Mouse (Mus musculus): ENCODE results near the gene Gm10668. TPM values are rescaled to one million over a fixed set of nuclear protein-coding genes. Genes with fewer than 3 reads are reported as not detected.
"Not testable (repeated sequence)": the region's sequence is repeated elsewhere in the genome, so short reads cannot be mapped to it uniquely, and the experiment has no call there.

The Gm10668 gene
- not detected in 2 replicates for polyA plus RNA-seq (2015; fragmentation: Nextera tagmentation; extraction: Ambion mirVana)

- not testable (repeated sequence) for H3K36me3 ChIP-seq (ENCODE audit: control insufficient read depth, insufficient read depth, low read length); H3K9me3 ChIP-seq (ENCODE audit: control insufficient read depth, low read length); H3K9ac ChIP-seq (ENCODE audit: low read length); H3K4me2 ChIP-seq (replicated peaks; ENCODE audit: low read depth); H3K4me1 ChIP-seq (replicated peaks; ENCODE audit: control insufficient read depth, insufficient read depth); ATAC-seq (ENCODE audit: low FRiP score, low TSS enrichment); H3K27me3 ChIP-seq (ENCODE audit: control insufficient read depth, insufficient read depth, low read length); H3K27ac ChIP-seq (replicated peaks); DNase-seq (ENCODE audit: low spot score); H3K4me3 ChIP-seq (ENCODE audit: low read depth, low read length)
- WGBS: no CpG with 5 or more reads among the region's 1 CpGs
Measured at GRCm38 (mm10) chr7:20730524-20730923, at the start of gene Gm10668. Gm10668 (minus strand) TSS chr7:20730624.

- no CpG with 5 or more reads among the region's 3 CpGs for WGBS
- H3K27me3 ChIP-seq (ENCODE audit: control insufficient read depth, insufficient read depth, low read length); H3K27ac ChIP-seq (replicated peaks); ATAC-seq (ENCODE audit: low FRiP score, low TSS enrichment); H3K4me3 ChIP-seq (ENCODE audit: low read depth, low read length); H3K4me1 ChIP-seq (replicated peaks; ENCODE audit: control insufficient read depth, insufficient read depth); H3K9ac ChIP-seq (ENCODE audit: low read length); DNase-seq (ENCODE audit: low spot score); H3K9me3 ChIP-seq (ENCODE audit: control insufficient read depth, low read length); H3K36me3 ChIP-seq (ENCODE audit: control insufficient read depth, insufficient read depth, low read length); H3K4me2 ChIP-seq (replicated peaks; ENCODE audit: low read depth): not testable (repeated sequence)
Measured at GRCm38 (mm10) chr7:20770885-20771284, 40.5 kb upstream of the Gm10668 start, which contains the start of gene Vmn1r112. Vmn1r112 (plus strand) TSS chr7:20771185.

- no CpG with 5 or more reads among the region's 2 CpGs for WGBS
- H3K4me1 ChIP-seq (replicated peaks; ENCODE audit: control insufficient read depth, insufficient read depth); H3K4me3 ChIP-seq (ENCODE audit: low read depth, low read length); DNase-seq (ENCODE audit: low spot score); H3K27me3 ChIP-seq (ENCODE audit: control insufficient read depth, insufficient read depth, low read length); H3K36me3 ChIP-seq (ENCODE audit: control insufficient read depth, insufficient read depth, low read length); H3K9me3 ChIP-seq (ENCODE audit: control insufficient read depth, low read length); H3K4me2 ChIP-seq (replicated peaks; ENCODE audit: low read depth); H3K9ac ChIP-seq (ENCODE audit: low read length); H3K27ac ChIP-seq (replicated peaks); ATAC-seq (ENCODE audit: low FRiP score, low TSS enrichment): not testable (repeated sequence)
Measured at GRCm38 (mm10) chr7:20703116-20703515, 27.3 kb downstream of the Gm10668 start, which contains the start of gene Vmn1r111. Vmn1r111 (minus strand) TSS chr7:20703216.

Other genes starting within 250 kb of the Gm10668 start
- not detected in 2 replicates for gene Vmn1r103, start 220.1 kb downstream of the Gm10668 start, polyA plus RNA-seq (2015; fragmentation: Nextera tagmentation; extraction: Ambion mirVana)
- not detected in 2 replicates for gene Vmn1r104, start 196.8 kb downstream of the Gm10668 start, polyA plus RNA-seq (2015; fragmentation: Nextera tagmentation; extraction: Ambion mirVana)
- not detected in 2 replicates for gene Gm5726, start 184.9 kb downstream of the Gm10668 start, polyA plus RNA-seq (2015; fragmentation: Nextera tagmentation; extraction: Ambion mirVana)
- gene Gm4141, start 154.4 kb downstream of the Gm10668 start, polyA plus RNA-seq (2015; fragmentation: Nextera tagmentation; extraction: Ambion mirVana): not detected in 2 replicates
- not detected in 2 replicates for gene Gm4513, start 131.6 kb downstream of the Gm10668 start, polyA plus RNA-seq (2015; fragmentation: Nextera tagmentation; extraction: Ambion mirVana)
- not detected in 2 replicates for gene Vmn1r107, start 61.7 kb downstream of the Gm10668 start, polyA plus RNA-seq (2015; fragmentation: Nextera tagmentation; extraction: Ambion mirVana)
- not detected in 2 replicates for gene Vmn1r111, start 27.4 kb downstream of the Gm10668 start, polyA plus RNA-seq (2015; fragmentation: Nextera tagmentation; extraction: Ambion mirVana)
- gene Vmn1r112, start 40.6 kb upstream of the Gm10668 start, polyA plus RNA-seq (2015; fragmentation: Nextera tagmentation; extraction: Ambion mirVana): not detected in 2 replicates
- not detected in 2 replicates for gene Vmn1r113, start 56.7 kb upstream of the Gm10668 start, polyA plus RNA-seq (2015; fragmentation: Nextera tagmentation; extraction: Ambion mirVana)
- not detected in 2 replicates for gene Vmn1r114, start 81.6 kb upstream of the Gm10668 start, polyA plus RNA-seq (2015; fragmentation: Nextera tagmentation; extraction: Ambion mirVana)
- gene Vmn1r115, start 114.4 kb upstream of the Gm10668 start, polyA plus RNA-seq (2015; fragmentation: Nextera tagmentation; extraction: Ambion mirVana): not detected in 2 replicates
- gene Vmn1r116, start 141.6 kb upstream of the Gm10668 start, polyA plus RNA-seq (2015; fragmentation: Nextera tagmentation; extraction: Ambion mirVana): not detected in 2 replicates
- gene Vmn1r117, start 153.5 kb upstream of the Gm10668 start, polyA plus RNA-seq (2015; fragmentation: Nextera tagmentation; extraction: Ambion mirVana): not detected in 2 replicates
- gene Vmn1r118, start 181.7 kb upstream of the Gm10668 start, polyA plus RNA-seq (2015; fragmentation: Nextera tagmentation; extraction: Ambion mirVana): not detected in 2 replicates